Mouse (Mus musculus) neural tube, embryonic 11.5 days (tissue): ENCODE results near the gene Olig2. TPM values are rescaled to one million over a fixed set of nuclear protein-coding genes. Genes with fewer than 3 reads are reported as not detected.

ENCODE experiments used
- ATAC-seq: fragments of 200-750 bp; cut with Nextera tagmentation; 2 replicates; pipeline ENCODE4 v1.8.0; 2017; ENCODE audit warnings: moderate number of reproducible peaks, mild to moderate bottlenecking, moderate TSS enrichment, moderate library complexity; ENCODE audit not compliant: insufficient read depth, low FRiP score, low TSS enrichment
- DNase-seq: peaks from one replicate; pipeline ENCODE4 v3.0.0-alpha.2; 2015; ENCODE audit warnings: low spot score
- H3K27ac ChIP-seq: fragments of 300-500 bp; sonication (generic); 2 replicates; pipeline ENCODE4 v1.5.1; 2014; ENCODE audit warnings: low read depth, mild to moderate bottlenecking, low read length
- H3K27me3 ChIP-seq: fragments of 300-500 bp; sonication (generic); 2 replicates; pipeline ENCODE4 v1.6.1; 2014; ENCODE audit warnings: mild to moderate bottlenecking, low read length, mixed read lengths; ENCODE audit not compliant: control insufficient read depth, insufficient read depth
- H3K36me3 ChIP-seq: fragments of 300-500 bp; sonication (generic); 2 replicates; pipeline ENCODE4 v1.6.1; 2014; ENCODE audit warnings: mild to moderate bottlenecking, low read length, moderate library complexity, mixed read lengths; ENCODE audit not compliant: control insufficient read depth, insufficient read depth
- H3K4me1 ChIP-seq: fragments of 300-500 bp; sonication (generic); 2 replicates; pipeline ENCODE4 v1.6.1; 2014; ENCODE audit warnings: low read length, mixed read lengths; ENCODE audit not compliant: control insufficient read depth, insufficient read depth
- H3K4me2 ChIP-seq: fragments of 300-500 bp; sonication (generic); 2 replicates; pipeline ENCODE4 v1.6.1; 2014; ENCODE audit warnings: low read depth, mild to moderate bottlenecking, moderate library complexity
- H3K4me3 ChIP-seq: fragments of 300-500 bp; sonication (generic); 2 replicates; pipeline ENCODE4 v1.5.1; 2014; ENCODE audit warnings: low read depth, low read length
- H3K9ac ChIP-seq: fragments of 300-500 bp; sonication (generic); 2 replicates; pipeline ENCODE4 v1.6.1; 2014; ENCODE audit warnings: mild to moderate bottlenecking, low read length
- H3K9me3 ChIP-seq: fragments of 300-500 bp; sonication (generic); 2 replicates; pipeline ENCODE4 v1.6.1; 2016; ENCODE audit warnings: low read length; ENCODE audit not compliant: control insufficient read depth
- WGBS: fragments of 180-500 bp; shearing (Covaris S2); extraction: QIAGEN DNeasy Blood & Tissue Kit; methylation state at CpG from one replicate; pipeline ENCODE4 v1.1.7; 2014; 5-methylcytosine and 5-hydroxymethylcytosine counted together
- polyA plus RNA-seq: library from polyadenylated mRNA; unstranded; fragments of >200 nt; fragmentation: Nextera tagmentation; extraction: Ambion mirVana; gene quantifications from 2 replicates; pipeline ENCODE4 v1.2.1, GENCODE M21; 2014

The Olig2 gene
- polyA plus RNA-seq, 1 experiment from 2014 or later: 2.0 TPM

- peak; percentile 47 for DNase-seq
- Histone ChIP-seq H3K9me3 (no peaks in the 10 kb centered on the region), H3K4me3 (no peak overlapping the region), H3K4me2 (peak overlapping the region; percentile 3; the same call in 1 of the 2 replicates), H3K36me3 (no peaks in the 10 kb centered on the region), H3K9ac (no peak overlapping the region), H3K4me1 (peaks cover 10% of the 10 kb centered on the region; the same call in 1 of the 2 replicates), H3K27ac (no peak overlapping the region), H3K27me3 (peaks cover 100% of the 10 kb centered on the region)
- 2% methylated on average over 35 of the region's 35 CpGs for WGBS
- no peak for ATAC-seq
These were observed 1.8 kb upstream of the Olig2 start for GRCm38 (mm10) chr16:91223327-91224067.

- Histone ChIP-seq H3K36me3 (no peaks in the 10 kb centered on the region), H3K27me3 (peaks cover 100% of the 10 kb centered on the region), H3K27ac (no peak overlapping the region), H3K9ac (no peak overlapping the region), H3K4me1 (peaks cover 10% of the 10 kb centered on the region; the same call in 1 of the 2 replicates), H3K4me2 (no peak overlapping the region), H3K9me3 (no peaks in the 10 kb centered on the region), H3K4me3 (no peak overlapping the region)
- ATAC-seq: no peak
- 4% methylated on average over 10 of the region's 10 CpGs for WGBS
- DNase-seq: no peak
These were observed 1.2 kb upstream of the Olig2 start for GRCm38 (mm10) chr16:91224068-91224402.

- ATAC-seq: no peak
- Histone ChIP-seq H3K36me3 (no peaks in the 10 kb centered on the region), H3K4me1 (peaks cover 10% of the 10 kb centered on the region; the same call in 1 of the 2 replicates), H3K4me3 (peak overlapping the region; percentile 1; the same call in 1 of the 2 replicates), H3K9ac (no peak overlapping the region), H3K27ac (no peak overlapping the region), H3K27me3 (peaks cover 100% of the 10 kb centered on the region), H3K4me2 (peak overlapping the region; percentile 14; the same call in 1 of the 2 replicates), H3K9me3 (no peaks in the 10 kb centered on the region)
- WGBS: under 1% methylated on average over 26 of the region's 26 CpGs
- peak; percentile 64 for DNase-seq
These were observed 600 bp upstream of the Olig2 start for GRCm38 (mm10) chr16:91224481-91225232.

- H3K9ac ChIP-seq: 0 out of 2 replicates have a peak overlapping the region, but pooled peaks have one; percentile 6
- no peak overlapping the region for H3K4me2 ChIP-seq
- peaks cover 99% of the 10 kb centered on the region for H3K27me3 ChIP-seq
- H3K36me3 ChIP-seq: no peaks in the 10 kb centered on the region
- ATAC-seq (no peak), DNase-seq (peak; percentile 38)
- no peak overlapping the region for H3K27ac ChIP-seq
- H3K4me3 ChIP-seq: 0 out of 2 replicates have a peak overlapping the region, but pooled peaks have one; percentile 12
- WGBS: under 1% methylated on average over 60 of the region's 60 CpGs
- H3K4me1 ChIP-seq: peaks cover 10% of the 10 kb centered on the region; the same call in 1 of the 2 replicates
- no peaks in the 10 kb centered on the region for H3K9me3 ChIP-seq
These were observed 1.0 kb downstream of the Olig2 start for GRCm38 (mm10) chr16:91226038-91226882.

GRCm38 (mm10) chr16:91226883-91227759, 1.9 kb downstream of the Olig2 start:
- Histone ChIP-seq H3K4me3 (peak overlapping the region; percentile 16; the same call in 1 of the 2 replicates), H3K4me2 (peak overlapping the region; percentile 14; the same call in 1 of the 2 replicates), H3K9ac (no peak overlapping the region), H3K27me3 (peaks cover 99% of the 10 kb centered on the region), H3K36me3 (no peaks in the 10 kb centered on the region), H3K27ac (no peak overlapping the region), H3K4me1 (peaks cover 8% of the 10 kb centered on the region; the same call in 1 of the 2 replicates), H3K9me3 (no peaks in the 10 kb centered on the region)
- DNase-seq: peak; percentile 42
- ATAC-seq: no peak
- under 1% methylated on average over 54 of the region's 85 CpGs for WGBS

- no peaks in the 10 kb centered on the region for H3K9me3 ChIP-seq
- no peak overlapping the region for H3K4me3 ChIP-seq
- 3% methylated on average over 6 of the region's 6 CpGs for WGBS
- H3K27me3 ChIP-seq: peaks cover 99% of the 10 kb centered on the region
- H3K4me1 ChIP-seq: 0 out of 2 replicates have a peak, but pooled peaks cover 6% of the 10 kb centered on the region
- no peak overlapping the region for H3K27ac ChIP-seq
- ATAC-seq (no peak), DNase-seq (no peak)
- H3K9ac ChIP-seq: no peak overlapping the region
- H3K36me3 ChIP-seq: no peaks in the 10 kb centered on the region
- H3K4me2 ChIP-seq: no peak overlapping the region
These were observed 2.4 kb downstream of the Olig2 start for GRCm38 (mm10) chr16:91227760-91228043.

- 1% methylated on average over 30 of the region's 30 CpGs for WGBS
- no peak overlapping the region for H3K9ac ChIP-seq
- no peaks in the 10 kb centered on the region for H3K36me3 ChIP-seq
- H3K4me3 ChIP-seq: no peak overlapping the region
- no peaks in the 10 kb centered on the region for H3K9me3 ChIP-seq
- H3K4me2 ChIP-seq: no peak overlapping the region
- H3K4me1 ChIP-seq: 0 out of 2 replicates have a peak, but pooled peaks cover 4% of the 10 kb centered on the region
- H3K27me3 ChIP-seq: peaks cover 99% of the 10 kb centered on the region
- DNase-seq: peak; percentile 19
- no peak for ATAC-seq
- no peak overlapping the region for H3K27ac ChIP-seq
These were observed 3.2 kb downstream of the Olig2 start for GRCm38 (mm10) chr16:91228238-91229071.
